Mouse (Mus musculus): ENCODE data around the gene Ralgds.
A peak's percentile ranks its signal among the peaks of the same experiment; 100 is the strongest.

Ralgds gene

GRCm38 (mm10) chr2:28534436-28535262 lies 21.7 kb downstream of the Ralgds start:
- no peak for DNase-seq (ENCODE audit: low read depth, low spot score)
- Histone ChIP-seq H3K27me3 (ENCODE audit: control insufficient read depth, insufficient read depth, low read length, poor library complexity, severe bottlenecking) (no peaks in the 10 kb centered on the region), H3K36me3 (ENCODE audit: control insufficient read depth, insufficient read depth, low read length, poor library complexity, severe bottlenecking) (no peaks in the 10 kb centered on the region)

GRCm38 (mm10) chr2:28535263-28535540 lies 22.3 kb downstream of the Ralgds start:
- Histone ChIP-seq H3K27me3 (ENCODE audit: control insufficient read depth, insufficient read depth, low read length, poor library complexity, severe bottlenecking) (no peaks in the 10 kb centered on the region), H3K36me3 (ENCODE audit: control insufficient read depth, insufficient read depth, low read length, poor library complexity, severe bottlenecking) (no peaks in the 10 kb centered on the region)
- no peak for DNase-seq (ENCODE audit: low read depth, low spot score)

GRCm38 (mm10) chr2:28535650-28536049 lies 22.7 kb downstream of the Ralgds start:
- no peaks in the 10 kb centered on the region for H3K36me3 ChIP-seq (ENCODE audit: control insufficient read depth, insufficient read depth, low read length, poor library complexity, severe bottlenecking)
- DNase-seq (ENCODE audit: low read depth, low spot score): no peak
- no peaks in the 10 kb centered on the region for H3K27me3 ChIP-seq (ENCODE audit: control insufficient read depth, insufficient read depth, low read length, poor library complexity, severe bottlenecking)

GRCm38 (mm10) chr2:28536166-28536565 lies 23.2 kb downstream of the Ralgds start:
- H3K27me3 ChIP-seq (ENCODE audit: control insufficient read depth, insufficient read depth, low read length, poor library complexity, severe bottlenecking): no peaks in the 10 kb centered on the region
- DNase-seq (ENCODE audit: low read depth, low spot score): no peak

GRCm38 (mm10) chr2:28536766-28537633 lies 24.1 kb downstream of the Ralgds start:
- no peak for DNase-seq (ENCODE audit: low read depth, low spot score)
- Histone ChIP-seq H3K27me3 (ENCODE audit: control insufficient read depth, insufficient read depth, low read length, poor library complexity, severe bottlenecking) (no peaks in the 10 kb centered on the region), H3K36me3 (ENCODE audit: control insufficient read depth, insufficient read depth, low read length, poor library complexity, severe bottlenecking) (no peaks in the 10 kb centered on the region)

More at GRCm38 (mm10) chr2:28536166-28536565, 23.2 kb downstream of the Ralgds start:
- H3K36me3 ChIP-seq (ENCODE audit: control insufficient read depth, insufficient read depth, low read length, poor library complexity, severe bottlenecking): no peaks in the 10 kb centered on the region

- no peaks in the 10 kb centered on the region for H3K27me3 ChIP-seq (ENCODE audit: control insufficient read depth, insufficient read depth, low read length, poor library complexity, severe bottlenecking)
- no peaks in the 10 kb centered on the region for H3K36me3 ChIP-seq (ENCODE audit: control insufficient read depth, insufficient read depth, low read length, poor library complexity, severe bottlenecking)
- peak; percentile 52 for DNase-seq (ENCODE audit: low read depth, low spot score)
Observed at GRCm38 (mm10) chr2:28537634-28537920, 24.7 kb downstream of the Ralgds start.

GRCm38 (mm10) chr2:28537995-28538816 lies 25.3 kb downstream of the Ralgds start:
- Histone ChIP-seq H3K27me3 (ENCODE audit: control insufficient read depth, insufficient read depth, low read length, poor library complexity, severe bottlenecking) (no peaks in the 10 kb centered on the region), H3K36me3 (ENCODE audit: control insufficient read depth, insufficient read depth, low read length, poor library complexity, severe bottlenecking) (no peaks in the 10 kb centered on the region)
- peak; percentile 76 for DNase-seq (ENCODE audit: low read depth, low spot score)

GRCm38 (mm10) chr2:28538817-28539128 lies 25.8 kb downstream of the Ralgds start:
- no peaks in the 10 kb centered on the region for H3K36me3 ChIP-seq (ENCODE audit: control insufficient read depth, insufficient read depth, low read length, poor library complexity, severe bottlenecking)
- peak; percentile 19 for DNase-seq (ENCODE audit: low read depth, low spot score)
- H3K27me3 ChIP-seq (ENCODE audit: control insufficient read depth, insufficient read depth, low read length, poor library complexity, severe bottlenecking): no peaks in the 10 kb centered on the region

- peak; percentile 66 for DNase-seq (ENCODE audit: low read depth, low spot score)
- no peaks in the 10 kb centered on the region for H3K36me3 ChIP-seq (ENCODE audit: control insufficient read depth, insufficient read depth, low read length, poor library complexity, severe bottlenecking)
- no peaks in the 10 kb centered on the region for H3K27me3 ChIP-seq (ENCODE audit: control insufficient read depth, insufficient read depth, low read length, poor library complexity, severe bottlenecking)
Observed at GRCm38 (mm10) chr2:28539206-28539605, 26.3 kb downstream of the Ralgds start.

GRCm38 (mm10) chr2:28539949-28540348 lies 27.0 kb downstream of the Ralgds start:
- Histone ChIP-seq H3K27me3 (ENCODE audit: control insufficient read depth, insufficient read depth, low read length, poor library complexity, severe bottlenecking) (no peaks in the 10 kb centered on the region), H3K36me3 (ENCODE audit: control insufficient read depth, insufficient read depth, low read length, poor library complexity, severe bottlenecking) (no peaks in the 10 kb centered on the region)
- peak; percentile 93 for DNase-seq (ENCODE audit: low read depth, low spot score)

- Histone ChIP-seq H3K27me3 (ENCODE audit: control insufficient read depth, insufficient read depth, low read length, poor library complexity, severe bottlenecking) (no peaks in the 10 kb centered on the region), H3K36me3 (ENCODE audit: control insufficient read depth, insufficient read depth, low read length, poor library complexity, severe bottlenecking) (0 out of 2 replicates have a peak, but pooled peaks cover 2% of the 10 kb centered on the region)
- DNase-seq (ENCODE audit: low read depth, low spot score): peak; percentile 54
Observed at GRCm38 (mm10) chr2:28540587-28541227, 27.8 kb downstream of the Ralgds start.

- no peak for DNase-seq (ENCODE audit: low read depth, low spot score)
- Histone ChIP-seq H3K36me3 (ENCODE audit: control insufficient read depth, insufficient read depth, low read length, poor library complexity, severe bottlenecking) (peaks cover 2% of the 10 kb centered on the region; the same call in 1 of the 2 replicates), H3K27me3 (ENCODE audit: control insufficient read depth, insufficient read depth, low read length, poor library complexity, severe bottlenecking) (no peaks in the 10 kb centered on the region)
Observed at GRCm38 (mm10) chr2:28543894-28544293, 31.0 kb downstream of the Ralgds start.

- Histone ChIP-seq H3K27me3 (ENCODE audit: control insufficient read depth, insufficient read depth, low read length, poor library complexity, severe bottlenecking) (no peaks in the 10 kb centered on the region), H3K36me3 (ENCODE audit: control insufficient read depth, insufficient read depth, low read length, poor library complexity, severe bottlenecking) (peaks cover 14% of the 10 kb centered on the region)
- no peak for DNase-seq (ENCODE audit: low read depth, low spot score)
Observed at GRCm38 (mm10) chr2:28545976-28546375, 33.1 kb downstream of the Ralgds start.

GRCm38 (mm10) chr2:28546560-28546959 lies 33.6 kb downstream of the Ralgds start:
- H3K27me3 ChIP-seq (ENCODE audit: control insufficient read depth, insufficient read depth, low read length, poor library complexity, severe bottlenecking): no peaks in the 10 kb centered on the region
- DNase-seq (ENCODE audit: low read depth, low spot score): no peak

More at GRCm38 (mm10) chr2:28546560-28546959, 33.6 kb downstream of the Ralgds start:
- peaks cover 16% of the 10 kb centered on the region for H3K36me3 ChIP-seq (ENCODE audit: control insufficient read depth, insufficient read depth, low read length, poor library complexity, severe bottlenecking)
